Mouse (Mus musculus) splenic B cell, adult 2 months (primary cell): Measurements from ENCODE around the gene 4930433I11Rik.
"Not testable (repeated sequence)": the region's sequence is repeated elsewhere in the genome, so short reads cannot be mapped to it uniquely, and the experiment has no call there.

Source experiments
- DNase-seq: peaks from one replicate; pipeline ENCODE4 v3.0.0-alpha.2; 2011; ENCODE audit warnings: low read depth, low spot score
- H3K27me3 ChIP-seq: 2 replicates; pipeline ENCODE4 v1.6.1; 2012; ENCODE audit warnings: mild to moderate bottlenecking, low read length, moderate library complexity, mixed read lengths; ENCODE audit not compliant: control insufficient read depth, poor library complexity, insufficient read depth, severe bottlenecking
- H3K36me3 ChIP-seq: 2 replicates; pipeline ENCODE4 v1.6.1; 2012; ENCODE audit warnings: mild to moderate bottlenecking, low read length, moderate library complexity, mixed read lengths; ENCODE audit not compliant: control insufficient read depth, poor library complexity, insufficient read depth, severe bottlenecking

Gene 4930433I11Rik

GRCm38 (mm10) chr7:40987243-40987642, at the start of gene 4930433I11Rik:
TSS of gene 4930433I11Rik (plus strand) at chr7:40987543.
- no peaks in the 10 kb centered on the region for H3K27me3 ChIP-seq
- DNase-seq: no peak
- H3K36me3 ChIP-seq: no peaks in the 10 kb centered on the region

DNA sequence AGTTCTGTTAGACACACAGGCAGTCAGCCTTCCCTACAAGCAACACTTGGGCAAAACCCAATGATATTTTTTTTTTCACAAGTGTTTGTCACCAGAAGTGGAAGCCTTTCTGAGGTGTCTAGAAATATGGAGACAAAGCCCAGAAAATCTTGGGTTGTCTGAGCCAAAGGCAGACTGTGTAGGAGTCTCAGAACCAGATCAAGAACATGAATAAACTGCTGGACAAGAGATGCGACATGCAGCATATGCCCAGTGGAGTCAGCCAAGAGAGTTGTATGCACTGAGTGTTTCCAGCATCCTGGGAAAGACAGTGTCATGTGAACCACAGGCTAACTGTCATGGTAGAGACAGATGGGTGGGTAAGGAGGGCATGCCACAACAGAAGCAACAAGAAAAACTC, 48.0 kb upstream of the 4930433I11Rik start:
- no peak for DNase-seq
- no peaks in the 10 kb centered on the region for H3K27me3 ChIP-seq

GRCm38 (mm10) chr7:40942233-40942935, 45.0 kb upstream of the 4930433I11Rik start:
- Histone ChIP-seq H3K36me3 (no peaks in the 10 kb centered on the region), H3K27me3 (no peaks in the 10 kb centered on the region)
- DNase-seq: no peak

More for the DNA sequence above, 48.0 kb upstream of the 4930433I11Rik start:
- H3K36me3 ChIP-seq: no peaks in the 10 kb centered on the region

DNA sequence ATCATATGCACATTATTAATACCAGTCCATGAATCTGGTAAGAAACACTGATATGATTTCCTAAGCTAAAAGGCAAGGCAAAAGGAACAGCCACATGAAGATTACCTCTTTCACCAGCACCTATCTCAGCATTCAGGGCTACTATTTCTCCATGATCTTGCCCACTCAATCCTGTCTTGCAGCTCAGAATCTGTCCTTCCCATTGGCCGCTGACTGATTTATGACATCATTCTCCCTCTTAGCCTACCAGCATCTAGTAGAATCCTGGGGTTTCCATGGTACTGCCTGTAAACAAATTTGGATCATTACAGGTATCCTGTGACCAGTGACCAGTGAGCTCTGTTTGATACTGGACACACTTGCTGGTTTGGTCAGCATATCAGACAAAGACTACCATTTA, 45.1 kb downstream of the 4930433I11Rik start, which contains the start of gene Gm4884:
TSS of gene Gm4884 (plus strand) at position 301 of the 400 bp plus-strand sequence.
- not testable (repeated sequence) for H3K27me3 ChIP-seq, DNase-seq, H3K36me3 ChIP-seq

DNA sequence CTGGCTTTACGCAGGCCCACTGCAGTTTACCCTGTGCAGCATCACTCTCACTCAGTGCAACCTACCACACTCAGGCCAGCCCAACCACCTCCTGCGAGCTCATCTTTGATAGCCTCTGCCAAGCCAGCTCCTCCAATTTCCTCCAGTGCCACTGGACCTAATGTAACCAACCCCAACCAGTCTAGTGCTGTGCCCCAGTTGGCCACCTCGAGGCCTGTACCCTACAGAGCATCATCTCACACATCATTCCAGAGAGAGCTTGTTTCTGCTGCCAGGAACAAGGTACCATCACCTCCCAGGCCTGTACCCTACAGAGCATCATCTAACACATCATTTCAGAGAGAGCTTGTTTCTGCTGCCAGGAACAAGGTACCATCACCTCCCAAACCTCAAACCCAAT, 56.7 kb downstream of the 4930433I11Rik start:
- H3K36me3 ChIP-seq, DNase-seq, H3K27me3 ChIP-seq: not testable (repeated sequence)
